Mouse (Mus musculus) CH12.LX (cell line): Measurements from ENCODE around the gene Prep.

Experiments used
- CTCF ChIP-seq, 2 experiments: IDR thresholded peaks in 1 of 2; conservative IDR thresholded peaks in 1 of 2; 2 replicates each; pipeline ENCODE4 v1.5.1; 2011 to 2012; ENCODE audit warnings: low read depth in 2 of 2, low read length in 2 of 2, improper control_type of control experiment in 1 of 2, inconsistent platforms in 1 of 2, mild to moderate bottlenecking in 1 of 2, moderate library complexity in 1 of 2
- UBTF ChIP-seq: IDR thresholded peaks from 2 replicates; pipeline ENCODE4 v1.6.1; 2012; ENCODE audit warnings: low read depth, mild to moderate bottlenecking, inconsistent platforms, low read length, improper control_type of control experiment, moderate library complexity

GRCm38 (mm10) chr10:45142359-45142758, 75.4 kb downstream of the Prep start:
- TF ChIP-seq CTCF (conservative IDR thresholded peaks at IDR 0.05 in 1 of 2, IDR thresholded peaks at IDR 0.05 in 1 of 2; ENCODE audit: low read depth in 2 of 2, low read length in 2 of 2), result no peak
- TF ChIP-seq UBTF, result no peak
